Mouse (Mus musculus) layer of hippocampus, adult 9-11 months (tissue): Measurements from ENCODE around the gene Slc31a1.
A peak's percentile ranks its signal among the peaks of the same experiment; 100 is the strongest.

ENCODE experiments used
- DNase-seq: peaks from one replicate; pipeline ENCODE4 v3.0.0; 2022

Gene Slc31a1

DNA sequence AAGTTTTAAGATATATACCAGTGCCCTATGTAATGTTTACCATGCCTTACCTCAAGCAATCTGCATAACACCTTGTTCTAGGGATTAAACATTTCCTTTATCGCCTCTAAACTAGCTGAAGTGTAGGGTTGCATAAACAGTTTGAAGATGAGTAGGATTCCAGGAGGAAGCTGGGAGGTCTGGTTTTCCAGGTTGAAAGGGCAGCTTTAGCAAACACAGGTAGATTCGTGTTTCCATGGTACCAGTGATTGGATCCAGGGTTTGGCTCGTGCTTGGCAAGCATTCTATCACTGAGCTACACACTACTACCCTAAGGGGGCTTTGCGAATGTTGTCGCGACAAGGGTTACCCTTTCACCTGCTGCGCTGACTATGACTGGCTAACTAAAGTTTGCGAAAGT is 3.8 kb downstream of the Slc31a1 start:
- DNase-seq: no peak

DNA sequence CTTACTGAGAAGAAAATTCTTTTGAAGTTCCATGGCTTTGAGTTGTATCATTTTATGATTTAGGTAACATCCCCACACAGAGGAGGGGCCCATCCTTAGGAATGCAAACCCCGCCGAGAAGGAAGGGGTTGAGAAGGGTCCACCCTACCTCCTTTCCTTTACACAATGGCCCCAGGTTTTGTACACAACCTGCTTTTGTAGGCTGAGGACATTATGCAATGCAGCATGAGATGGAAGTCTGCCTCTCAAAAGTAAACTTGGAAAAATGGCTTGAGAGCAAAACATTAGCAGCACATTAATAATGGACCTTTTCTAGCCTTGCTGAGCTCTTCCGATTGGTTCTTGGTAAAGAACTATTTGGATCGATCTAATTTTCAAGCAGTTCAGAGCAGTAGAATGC is 5.8 kb downstream of the Slc31a1 start:
- no peak for DNase-seq

DNA sequence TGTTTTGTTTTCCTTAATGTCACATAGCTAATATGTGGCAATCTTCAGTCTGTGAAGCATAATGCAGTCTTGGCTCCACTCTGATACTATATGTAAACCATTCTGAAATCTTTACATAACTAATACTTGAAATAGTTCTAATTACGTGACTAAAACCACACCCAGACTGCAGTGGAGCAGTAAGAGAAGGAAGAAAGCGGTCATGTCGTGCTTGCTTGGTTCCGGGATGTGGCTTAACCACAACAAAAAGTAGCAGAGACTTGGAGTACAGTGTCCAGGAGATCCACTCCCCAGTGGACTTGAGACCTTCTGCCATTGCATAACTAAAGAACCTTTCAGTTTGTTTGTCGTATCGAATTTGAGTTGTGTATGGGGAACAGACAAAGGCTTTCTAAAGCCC is 7.1 kb downstream of the Slc31a1 start:
- no peak for DNase-seq

DNA sequence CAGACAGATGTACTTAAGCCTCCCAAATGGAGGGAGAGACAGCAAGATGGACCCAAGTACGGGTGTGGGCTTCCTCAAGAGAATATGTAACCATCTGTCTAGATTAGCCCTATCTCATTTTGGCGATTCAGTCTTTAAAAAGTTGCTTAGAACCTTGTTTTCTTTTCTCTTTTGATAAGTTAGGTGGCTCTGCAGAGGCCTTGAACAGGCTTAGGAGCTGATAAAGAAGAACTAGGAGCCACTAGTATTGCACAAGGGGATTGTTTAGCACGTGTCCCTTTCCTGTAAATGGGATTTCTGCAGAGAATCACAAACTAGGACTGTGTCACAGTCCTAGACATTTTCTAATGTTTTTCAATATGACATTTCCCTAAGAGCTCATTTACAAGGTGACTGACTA is 8.6 kb downstream of the Slc31a1 start:
- DNase-seq: no peak

DNA sequence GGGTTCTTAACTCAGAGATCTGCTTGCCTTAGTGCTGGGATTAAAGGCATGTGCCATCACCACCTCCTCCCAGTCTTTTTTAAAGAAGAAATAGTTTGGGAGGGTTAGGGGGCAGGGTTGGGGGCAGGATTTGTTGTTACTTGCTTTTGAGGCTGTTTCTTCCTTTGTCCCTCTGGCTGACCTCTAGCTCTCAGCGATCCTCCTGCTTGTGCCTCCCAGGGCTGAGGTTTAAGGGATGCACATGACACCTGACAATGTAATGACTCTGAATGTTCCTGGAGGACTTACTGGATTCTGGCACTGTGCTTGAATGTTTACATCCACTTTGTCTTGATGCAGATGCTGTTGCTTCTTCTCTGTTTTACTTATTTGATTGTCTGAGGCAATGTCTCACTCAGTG is 11.9 kb downstream of the Slc31a1 start:
- no peak for DNase-seq

DNA sequence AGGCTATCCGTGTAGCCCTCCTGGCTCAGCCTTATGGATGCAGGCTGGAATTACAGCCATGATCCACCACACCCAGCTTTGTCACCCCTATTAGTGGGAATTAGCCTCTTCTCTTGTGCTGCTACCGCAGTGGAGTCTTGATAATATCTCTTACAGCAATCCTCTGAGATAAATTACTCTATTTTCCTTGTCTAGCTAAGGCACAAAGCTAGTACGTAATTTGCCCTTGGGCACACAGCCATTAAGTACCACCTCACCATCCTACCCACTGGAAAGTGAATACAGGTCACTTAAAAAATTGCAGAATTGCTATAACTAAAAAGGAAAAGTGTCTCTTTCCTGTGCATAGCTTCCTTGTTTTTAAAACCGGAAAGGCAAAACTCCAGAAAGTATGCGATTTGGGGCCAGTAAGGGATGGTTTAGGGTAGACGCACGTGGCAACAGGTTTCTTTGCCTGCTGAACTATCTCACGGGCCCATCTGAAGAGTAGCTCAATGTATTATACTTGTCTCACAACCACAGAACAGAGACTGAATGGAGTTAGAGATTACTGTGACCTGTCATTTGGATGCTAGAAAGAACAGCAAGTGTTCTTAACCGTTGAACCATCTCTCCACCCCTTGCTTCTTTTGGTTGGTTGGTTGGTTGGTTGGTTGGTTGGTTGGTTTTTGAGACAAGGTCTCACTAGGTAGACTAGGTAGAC is 12.4 kb downstream of the Slc31a1 start:
- no peak for DNase-seq

DNA sequence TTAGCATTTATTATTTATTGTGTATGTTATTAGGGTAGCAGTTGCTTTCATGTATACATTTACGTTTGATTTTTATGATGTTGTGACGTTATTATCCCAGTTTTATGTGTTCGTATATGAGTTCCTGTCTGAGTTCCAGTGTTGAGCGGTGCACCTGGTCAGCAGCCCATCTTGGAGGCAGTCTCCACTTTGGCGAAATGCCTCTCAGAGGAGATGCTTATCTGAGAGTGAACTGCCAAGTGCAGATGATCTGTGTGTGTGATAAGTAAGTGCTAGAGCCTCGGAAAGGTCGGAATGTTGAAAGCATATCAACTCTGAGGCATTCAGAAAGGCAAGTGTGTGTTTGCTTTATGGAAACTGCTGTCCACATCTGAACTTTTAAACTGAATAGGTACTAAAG is 13.1 kb downstream of the Slc31a1 start:
- no peak for DNase-seq

DNA sequence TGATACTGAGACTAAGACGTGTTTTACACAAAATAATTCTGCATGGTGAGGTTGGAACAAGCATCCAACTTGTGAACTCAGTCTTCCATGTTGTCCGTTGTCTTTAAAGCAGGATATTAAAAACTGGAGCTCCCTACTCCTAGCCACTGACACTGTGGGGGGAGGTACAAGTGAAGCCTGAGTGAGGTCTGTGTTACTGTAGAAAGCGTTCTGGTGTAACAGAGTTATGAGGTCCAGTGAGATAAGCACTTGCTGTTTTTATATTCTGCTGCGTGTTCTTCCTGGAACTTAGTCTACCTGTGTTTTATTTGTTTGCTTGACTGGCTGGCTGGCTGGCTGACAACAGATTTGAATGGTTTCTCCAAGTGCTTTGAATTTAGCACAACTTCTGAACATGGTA is 13.8 kb downstream of the Slc31a1 start:
- DNase-seq: no peak

DNA sequence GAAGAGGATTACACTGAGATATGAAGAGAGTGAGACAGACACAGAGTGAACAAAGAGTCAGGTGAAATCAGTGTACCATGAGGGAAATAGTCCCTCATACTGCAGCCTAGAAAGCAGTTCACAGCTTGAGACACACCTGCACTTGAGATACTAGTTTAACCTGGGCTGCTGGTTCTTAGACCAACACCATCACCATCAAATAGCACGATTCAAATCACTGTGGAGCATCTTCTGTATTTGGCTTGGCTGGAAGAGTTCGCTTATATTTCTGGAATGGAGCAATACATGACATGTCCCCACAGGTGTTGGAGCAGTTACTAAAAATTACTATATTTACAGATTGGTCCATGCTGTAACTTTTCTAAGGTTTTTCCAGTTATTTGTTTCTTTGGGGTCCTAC is 15.6 kb downstream of the Slc31a1 start:
- DNase-seq: no peak

DNA sequence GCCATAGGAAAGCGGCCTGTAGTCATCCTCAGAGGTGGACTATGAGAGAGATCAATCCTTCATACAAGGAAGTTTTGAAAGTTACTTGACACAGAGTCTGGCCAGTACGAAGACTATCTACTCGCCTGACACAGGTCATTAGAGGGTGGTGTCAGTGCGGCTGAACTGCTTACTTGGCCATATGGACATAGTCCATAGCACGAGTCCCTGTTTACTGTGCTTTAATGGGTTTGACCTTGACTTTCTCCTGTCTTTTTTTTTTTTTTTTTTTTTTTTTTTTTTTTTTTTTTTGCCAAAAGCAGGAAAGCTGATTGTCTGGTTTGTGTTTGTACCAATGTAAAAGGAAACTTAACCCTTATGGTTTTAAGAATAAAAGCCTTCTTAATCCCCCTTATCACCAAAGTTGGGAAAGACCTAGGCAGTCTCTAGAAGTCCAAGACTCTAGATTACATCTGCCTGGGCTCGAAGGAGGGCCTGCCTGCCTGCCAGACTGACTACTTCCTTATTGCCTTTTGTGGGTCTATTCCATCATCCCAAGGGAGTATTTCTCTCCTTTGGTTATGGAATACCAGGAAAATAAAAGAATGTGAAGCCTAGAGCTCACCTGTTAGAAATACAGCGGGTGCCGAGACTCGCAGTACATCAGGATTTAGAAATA is 19.3 kb downstream of the Slc31a1 start:
- no peak for DNase-seq

DNA sequence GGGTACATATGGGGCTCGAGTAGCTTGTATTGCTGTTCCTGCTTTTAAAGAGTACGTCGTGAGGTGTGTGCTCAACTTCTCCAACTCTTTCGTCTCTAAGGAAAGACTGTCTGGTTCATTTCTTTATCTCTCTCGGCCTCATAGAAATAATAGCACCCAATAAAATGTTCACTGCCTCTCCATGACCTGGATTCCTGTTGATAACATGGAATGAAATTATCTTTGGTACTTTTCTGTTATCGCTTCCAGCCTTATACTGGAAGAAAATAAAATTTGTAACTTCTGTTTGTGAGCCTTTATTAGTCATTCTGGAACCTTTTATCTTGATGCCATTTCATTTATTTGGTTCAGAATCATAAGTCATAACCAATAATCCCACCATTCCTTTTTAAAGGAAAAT is 22.7 kb downstream of the Slc31a1 start:
- no peak for DNase-seq

DNA sequence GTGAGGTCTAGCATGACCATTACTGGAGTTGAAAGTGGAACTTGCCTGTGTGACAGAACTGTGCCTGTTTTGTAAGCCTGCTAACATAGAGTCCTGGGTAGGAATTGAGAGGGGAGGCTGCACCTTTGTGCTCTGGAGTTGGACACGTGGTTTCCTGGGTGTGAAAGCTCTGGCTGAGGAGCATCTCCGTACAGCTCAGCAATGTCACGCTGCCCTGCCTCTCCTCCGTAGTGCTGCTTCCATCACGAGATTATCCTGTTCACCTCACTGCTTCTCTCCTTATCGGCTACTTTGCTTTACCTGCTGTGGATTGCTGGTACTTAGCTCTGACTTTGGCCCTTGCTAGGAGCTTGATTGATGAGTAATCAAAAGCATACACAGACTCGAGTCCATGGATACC is 23.2 kb downstream of the Slc31a1 start:
- no peak for DNase-seq

DNA sequence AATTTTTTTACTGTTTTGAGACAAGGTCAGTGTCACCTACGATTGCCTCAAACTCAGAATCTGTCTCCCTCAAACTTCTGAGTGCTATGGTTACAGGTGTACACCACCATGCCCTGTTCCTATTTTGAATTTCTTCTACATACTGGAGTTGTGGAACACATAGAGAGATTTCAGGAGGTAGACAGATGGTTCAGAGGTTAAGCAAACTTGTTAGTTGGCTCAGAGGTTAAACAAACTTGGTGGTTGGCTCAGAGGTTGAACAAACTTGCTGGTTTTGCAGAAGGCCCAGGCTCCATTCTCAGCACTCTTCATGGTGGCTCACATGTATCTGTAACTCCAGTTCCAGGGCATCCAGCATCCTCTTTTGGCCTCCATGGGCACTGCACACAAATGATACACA is 23.6 kb downstream of the Slc31a1 start:
- DNase-seq: no peak

DNA sequence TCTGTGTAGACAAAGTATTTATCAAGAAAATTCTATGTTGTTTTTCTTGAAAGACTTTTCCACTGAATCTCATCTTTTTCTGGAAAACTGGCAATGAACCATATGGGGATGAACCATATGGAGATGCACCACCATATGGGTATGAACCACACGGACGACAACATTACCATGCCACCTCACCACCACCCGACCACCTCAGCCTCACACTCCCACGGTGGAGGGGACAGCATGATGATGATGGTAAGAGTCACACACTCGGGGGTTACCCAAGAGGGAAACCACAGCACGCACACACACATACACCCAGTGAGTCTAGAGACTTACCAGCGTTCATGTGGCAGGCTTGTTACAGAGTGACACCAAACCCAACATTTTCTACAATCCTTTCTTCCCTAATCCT is 24.9 kb downstream of the Slc31a1 start:
- no peak for DNase-seq

DNA sequence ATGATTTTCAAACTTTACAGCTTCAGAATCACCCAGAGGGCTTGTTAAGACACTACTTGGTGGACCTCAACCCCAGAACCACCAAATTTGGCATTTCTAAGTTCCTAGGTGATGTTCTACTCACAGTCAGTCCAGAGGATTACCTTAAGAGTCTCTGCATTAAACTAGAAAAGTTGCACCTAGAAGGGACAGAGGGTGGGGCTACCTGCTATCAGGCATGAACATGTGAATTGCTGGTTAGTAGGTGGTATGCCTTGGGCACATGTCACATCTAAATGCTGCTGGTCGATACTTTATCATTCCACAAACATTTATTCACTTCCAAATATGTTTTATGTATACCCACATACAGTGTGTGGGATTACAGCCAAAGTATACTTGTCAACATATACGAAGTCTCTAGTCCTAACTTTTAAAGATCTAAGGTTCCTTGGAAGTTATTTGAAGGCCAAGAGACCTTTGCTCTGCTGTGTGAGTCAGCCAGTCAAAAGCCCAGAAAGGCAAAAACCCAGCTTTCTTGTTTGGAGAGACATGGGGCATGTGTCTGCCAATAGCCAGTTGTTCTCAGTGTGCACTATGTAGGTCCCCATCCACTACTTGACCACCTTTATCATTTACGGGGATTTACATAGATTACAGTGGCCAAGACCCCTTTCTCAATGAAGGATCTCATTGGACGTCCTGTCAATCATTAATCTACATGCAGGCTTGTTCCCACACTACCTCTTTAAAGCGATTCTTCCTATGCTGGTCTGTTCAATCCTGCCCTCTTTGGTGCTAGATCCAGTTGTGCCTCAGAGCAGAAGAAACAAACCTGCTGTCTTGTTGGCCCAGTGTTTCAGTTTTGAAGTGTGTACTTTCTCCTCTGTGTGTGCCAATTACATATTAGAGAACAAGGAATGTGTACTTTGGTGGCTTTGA is 29.3 kb downstream of the Slc31a1 start:
- no peak for DNase-seq

DNA sequence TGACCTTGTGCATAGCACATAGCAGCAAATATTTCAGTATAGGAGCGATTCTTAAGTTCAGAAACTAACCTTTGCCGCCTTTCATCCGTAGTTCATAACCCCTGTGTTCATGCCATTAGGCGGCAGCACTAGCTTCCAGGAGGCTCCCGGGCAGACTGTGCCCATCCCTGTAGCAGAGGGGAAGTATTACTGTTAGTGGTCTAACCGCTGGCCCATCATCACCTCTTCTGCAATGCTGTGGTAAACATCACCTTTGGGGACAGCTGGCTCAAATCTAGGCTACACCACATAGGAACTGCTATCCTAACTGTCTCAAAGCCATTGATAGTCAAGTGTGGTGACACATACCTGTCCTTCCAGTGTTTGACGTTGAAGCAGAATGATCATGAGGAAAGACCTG is 31.4 kb downstream of the Slc31a1 start:
- no peak for DNase-seq

DNA sequence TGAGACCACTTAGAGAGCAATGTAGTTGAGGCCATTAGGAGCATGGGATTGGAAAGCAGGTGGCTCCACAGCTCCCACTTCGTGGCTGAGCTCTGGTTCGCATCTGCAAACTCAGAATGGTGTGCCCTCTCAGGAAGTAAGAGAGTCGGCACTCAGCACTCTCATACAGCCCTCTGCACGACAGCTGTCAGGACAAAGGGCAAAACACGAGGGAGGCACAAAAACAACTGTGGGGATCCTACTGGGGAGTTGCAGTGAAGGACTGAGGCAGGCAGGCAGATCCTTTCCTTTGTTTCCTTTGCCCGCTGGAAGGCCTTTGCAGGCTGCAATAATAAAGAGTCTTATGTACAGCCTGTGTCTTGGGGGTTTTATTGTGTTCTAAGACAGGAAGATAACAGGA is 32.9 kb downstream of the Slc31a1 start:
- no peak for DNase-seq

DNA sequence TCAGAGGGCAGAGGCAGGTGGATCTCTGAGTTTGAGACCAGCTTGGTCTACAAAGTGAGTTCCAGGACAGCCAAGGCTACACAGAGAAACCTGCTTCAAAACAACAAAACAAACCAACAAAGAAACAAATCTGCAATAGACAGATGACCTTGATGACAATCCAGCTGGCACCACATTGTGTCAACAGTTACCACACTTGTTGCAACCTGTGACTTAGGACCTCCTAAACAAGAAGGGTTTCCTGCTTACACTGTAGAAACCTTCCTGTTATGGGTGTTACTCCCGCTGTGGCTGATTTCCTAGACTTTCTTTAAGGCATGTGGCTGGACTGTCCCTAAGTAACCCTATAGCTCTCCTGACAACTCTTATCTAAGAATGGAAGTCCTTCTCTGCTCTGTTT is 35.3 kb downstream of the Slc31a1 start:
- no peak for DNase-seq

DNA sequence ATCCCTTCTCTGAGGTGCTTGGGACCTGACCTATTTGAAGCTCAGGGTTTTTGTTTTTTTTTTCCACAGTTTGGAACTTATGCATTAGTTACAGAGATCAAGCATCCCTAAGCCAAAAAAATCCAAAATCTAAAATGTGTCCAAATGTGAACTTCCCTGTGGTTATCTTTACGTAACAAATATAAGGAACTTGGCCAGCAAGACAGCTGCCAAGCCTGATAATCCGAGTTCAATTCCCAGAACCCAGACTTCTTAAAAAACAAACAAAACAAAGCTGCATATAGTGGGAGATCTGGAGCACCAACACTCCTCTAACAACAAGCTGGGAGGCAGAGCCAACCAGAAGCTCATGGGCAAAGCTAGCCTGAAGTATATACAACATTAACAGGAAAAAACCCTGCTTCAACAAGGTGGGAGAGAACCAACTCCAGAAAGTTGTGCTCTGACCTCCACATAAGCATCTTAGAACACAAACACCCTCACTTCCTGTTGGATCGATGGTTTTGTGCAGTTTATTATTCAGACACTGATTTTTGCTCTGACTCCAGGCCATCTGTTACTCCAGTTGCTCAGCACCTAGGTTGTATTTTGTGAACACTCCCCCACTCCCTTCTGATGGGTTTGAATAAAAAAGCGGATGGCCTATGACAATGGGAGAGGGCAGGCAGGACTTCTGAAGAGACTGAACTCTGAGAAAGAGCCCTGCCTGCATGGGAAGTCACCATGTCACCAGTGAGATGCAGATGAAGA is 37.3 kb downstream of the Slc31a1 start:
- DNase-seq: peak; percentile 48

DNA sequence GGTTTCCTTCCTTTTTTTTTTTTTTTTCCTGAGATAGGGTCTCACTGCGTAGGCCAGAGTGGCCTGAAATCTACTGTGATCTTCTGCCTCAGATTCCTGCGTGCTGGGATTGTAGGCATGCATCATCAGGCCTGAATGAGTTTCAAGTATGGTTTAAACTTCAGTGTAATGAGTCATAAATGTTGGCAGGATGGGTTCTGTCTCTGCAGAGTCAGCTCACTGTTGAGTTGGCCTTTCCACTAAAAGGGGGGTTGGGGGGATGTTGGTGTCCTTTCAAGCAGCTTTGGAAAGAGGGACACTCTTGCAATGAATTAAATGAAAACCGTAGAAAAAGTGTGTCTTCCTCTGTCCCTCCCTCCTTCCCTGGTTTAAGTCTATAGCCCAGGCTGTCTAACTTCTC is 38.4 kb downstream of the Slc31a1 start:
- peak; percentile 26 for DNase-seq

DNA sequence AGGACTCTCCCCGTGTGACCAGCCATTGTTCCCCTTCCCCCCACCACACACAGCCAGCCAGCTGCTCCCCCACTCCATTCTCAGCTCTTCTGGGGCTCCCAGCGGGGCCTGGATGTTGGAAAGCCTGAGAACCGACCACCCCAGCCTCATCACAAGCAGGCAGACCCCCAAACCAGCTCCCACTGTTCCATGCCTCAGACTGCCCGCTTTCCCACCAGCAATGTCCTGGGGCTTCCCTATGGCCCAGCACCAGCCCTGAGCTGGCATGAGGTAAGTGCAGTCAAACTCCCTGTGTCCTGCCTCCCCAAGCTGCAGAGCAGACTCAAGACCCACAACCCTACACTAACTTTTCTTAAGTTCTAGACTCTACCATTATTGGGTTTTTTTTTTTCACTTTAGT is 45.6 kb downstream of the Slc31a1 start:
- no peak for DNase-seq

DNA sequence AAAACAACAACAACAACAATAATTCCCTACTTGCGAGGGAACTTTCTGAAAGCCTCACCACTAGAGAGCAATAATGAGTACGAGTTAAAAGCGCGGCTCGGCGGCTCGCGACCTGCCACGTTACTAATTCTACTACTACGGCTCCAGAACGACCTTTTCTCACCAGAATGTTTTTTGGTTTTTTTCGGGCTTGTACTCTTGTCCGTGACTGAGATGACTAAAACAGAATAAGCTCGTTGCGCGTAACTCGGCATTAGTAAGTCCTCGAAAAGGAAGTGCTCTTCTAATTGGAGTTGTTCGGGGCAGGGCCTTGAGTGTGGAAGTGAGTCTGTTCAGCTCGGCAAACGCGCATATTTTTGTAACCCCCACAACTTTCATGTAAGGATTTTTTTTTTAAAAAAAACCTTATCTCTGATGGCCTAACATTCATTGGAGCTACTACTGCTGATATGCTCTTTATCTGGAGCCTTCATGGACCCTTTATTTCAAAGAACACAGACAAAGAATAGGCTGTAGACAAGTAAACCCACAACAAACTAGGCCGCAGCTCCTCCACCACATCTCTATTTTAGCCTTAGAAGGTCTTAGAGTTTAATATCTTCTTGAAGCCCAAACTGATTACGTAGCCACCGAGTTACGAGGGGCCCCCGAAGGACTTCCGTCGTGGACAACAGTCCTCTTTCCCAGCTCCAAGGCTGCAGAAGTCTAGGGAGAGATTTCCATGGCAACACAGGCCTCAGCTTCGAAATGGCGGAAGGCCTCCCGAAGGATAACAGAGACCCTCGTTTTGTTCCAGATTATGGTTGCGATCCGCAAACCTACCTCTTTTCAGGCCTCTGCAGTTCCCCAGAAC is 47.4 kb downstream of the Slc31a1 start:
- DNase-seq: peak; percentile 42
